Mouse (Mus musculus) kidney, embryonic 14.5 days (tissue): ENCODE measurements around the gene Rcn2. TPM values are rescaled to one million over a fixed set of nuclear protein-coding genes. Genes with fewer than 3 reads are reported as not detected.

Experiments used
- ATAC-seq: fragments of 200-750 bp; cut with Nextera tagmentation; 2 replicates; pipeline ENCODE4 v1.8.0; 2017; ENCODE audit warnings: moderate number of reproducible peaks, mild to moderate bottlenecking, moderate TSS enrichment, moderate library complexity; ENCODE audit not compliant: low FRiP score, low TSS enrichment
- H3K27ac ChIP-seq: fragments of 300-500 bp; sonication (generic); 2 replicates; pipeline ENCODE4 v1.5.1; 2014; ENCODE audit warnings: low read depth, mild to moderate bottlenecking, low read length, moderate library complexity, mixed read lengths
- H3K27me3 ChIP-seq: fragments of 300-500 bp; sonication (generic); 2 replicates; pipeline ENCODE4 v1.6.1; 2014; ENCODE audit warnings: mild to moderate bottlenecking, low read length; ENCODE audit not compliant: control insufficient read depth, insufficient read depth
- H3K36me3 ChIP-seq: fragments of 300-500 bp; sonication (generic); 2 replicates; pipeline ENCODE4 v1.6.1; 2014; ENCODE audit warnings: low read length, mixed read lengths; ENCODE audit not compliant: control insufficient read depth, insufficient read depth
- H3K4me1 ChIP-seq: fragments of 300-500 bp; sonication (generic); 2 replicates; pipeline ENCODE4 v1.6.1; 2014; ENCODE audit warnings: low read length, mixed read lengths; ENCODE audit not compliant: control insufficient read depth, insufficient read depth
- H3K4me2 ChIP-seq: fragments of 300-500 bp; sonication (generic); replicated peaks from 2 replicates; pipeline ENCODE4 v1.6.1; 2014; ENCODE audit warnings: low read depth, mild to moderate bottlenecking, low read length
- H3K4me3 ChIP-seq: fragments of 300-500 bp; sonication (generic); 2 replicates; pipeline ENCODE4 v1.5.1; 2014; ENCODE audit warnings: mild to moderate bottlenecking, low read length
- H3K9ac ChIP-seq: fragments of 300-500 bp; sonication (generic); 2 replicates; pipeline ENCODE4 v1.6.1; 2014; ENCODE audit warnings: low read depth, mild to moderate bottlenecking, low read length, moderate library complexity
- H3K9me3 ChIP-seq: fragments of 300-500 bp; sonication (generic); 2 replicates; pipeline ENCODE4 v1.6.1; 2016; ENCODE audit warnings: low read length; ENCODE audit not compliant: control insufficient read depth
- WGBS: fragments of 180-500 bp; shearing (Covaris S2); extraction: QIAGEN DNeasy Blood & Tissue Kit; methylation state at CpG from one replicate; pipeline ENCODE4 v1.1.7; 2014; 5-methylcytosine and 5-hydroxymethylcytosine counted together
- polyA plus RNA-seq: library from polyadenylated mRNA; unstranded; fragments of >200 nt; fragmentation: Nextera tagmentation; extraction: Ambion mirVana; gene quantifications from 2 replicates; pipeline ENCODE4 v1.2.1, GENCODE M21; 2014

Gene Rcn2
- polyA plus RNA-seq, 1 experiment from 2014 or later: 283 TPM

- Histone ChIP-seq H3K9ac (no peak overlapping the region), H3K27me3 (no peaks in the 10 kb centered on the region), H3K4me3 (no peak overlapping the region), H3K27ac (no peak overlapping the region), H3K4me2 (no peak overlapping the region), H3K9me3 (no peaks in the 10 kb centered on the region), H3K4me1 (no peaks in the 10 kb centered on the region), H3K36me3 (peaks cover 60% of the 10 kb centered on the region)
- ATAC-seq: no peak; the same call in 1 of the 2 replicates
- 94% methylated on average over 5 of the region's 5 CpGs for WGBS
These were observed 20.7 kb downstream of the Rcn2 start for GRCm38 (mm10) chr9:56062336-56062735.

DNA sequence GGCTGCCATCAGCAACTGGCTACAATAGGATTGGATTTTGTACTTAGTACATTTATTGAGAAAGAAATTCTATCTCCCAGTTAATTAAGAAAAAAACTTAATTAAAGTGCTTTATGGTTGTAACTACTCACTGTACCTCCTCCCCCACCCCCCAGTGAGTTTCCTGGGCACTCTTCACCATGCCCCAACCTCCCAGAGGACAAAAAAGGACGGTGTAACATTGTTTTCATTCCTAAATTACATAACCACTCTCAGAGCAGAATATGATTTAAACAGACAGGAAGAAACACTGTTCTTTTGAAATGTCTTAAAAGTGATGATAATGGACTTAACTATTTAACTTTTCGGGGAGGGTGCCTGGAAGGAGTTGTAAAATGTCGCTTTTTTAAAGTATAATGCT, 23.4 kb downstream of the Rcn2 start:
- WGBS: 66% methylated on average over 3 of the region's 3 CpGs
- Histone ChIP-seq H3K4me2 (no peak overlapping the region), H3K36me3 (peaks cover 43% of the 10 kb centered on the region), H3K4me1 (no peaks in the 10 kb centered on the region), H3K9me3 (no peaks in the 10 kb centered on the region), H3K27ac (no peak overlapping the region), H3K27me3 (no peaks in the 10 kb centered on the region), H3K9ac (no peak overlapping the region), H3K4me3 (no peak overlapping the region)
- ATAC-seq: no peak

DNA sequence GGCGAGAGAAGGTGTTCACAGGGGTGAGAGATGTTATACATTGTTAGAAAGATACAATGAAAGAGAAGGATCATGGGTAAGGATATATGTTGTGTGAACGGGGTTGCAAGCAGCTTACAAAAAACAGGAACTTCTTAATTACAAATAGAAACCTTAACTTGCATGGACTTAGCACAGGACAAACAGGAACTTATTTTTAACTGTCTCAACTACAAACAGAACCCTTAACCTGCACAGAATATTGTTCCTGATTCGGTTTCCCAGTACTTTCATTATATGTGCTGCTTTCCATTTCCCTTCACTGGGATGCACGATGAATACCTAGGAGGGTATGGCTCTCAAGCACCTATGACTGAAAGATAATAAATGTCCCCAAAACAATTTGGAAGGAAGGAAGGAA, 26.3 kb downstream of the Rcn2 start:
- no peak overlapping the region for H3K4me3 ChIP-seq
- H3K4me2 ChIP-seq: no peak overlapping the region
- no peaks in the 10 kb centered on the region for H3K4me1 ChIP-seq
- H3K36me3 ChIP-seq: peaks cover 16% of the 10 kb centered on the region; the same call in 1 of the 2 replicates
- H3K9ac ChIP-seq: no peak overlapping the region
- no peak overlapping the region for H3K27ac ChIP-seq
- 91% methylated on average over 4 of the region's 4 CpGs for WGBS
- no peak for ATAC-seq
- H3K9me3 ChIP-seq: no peaks in the 10 kb centered on the region
- no peaks in the 10 kb centered on the region for H3K27me3 ChIP-seq

DNA sequence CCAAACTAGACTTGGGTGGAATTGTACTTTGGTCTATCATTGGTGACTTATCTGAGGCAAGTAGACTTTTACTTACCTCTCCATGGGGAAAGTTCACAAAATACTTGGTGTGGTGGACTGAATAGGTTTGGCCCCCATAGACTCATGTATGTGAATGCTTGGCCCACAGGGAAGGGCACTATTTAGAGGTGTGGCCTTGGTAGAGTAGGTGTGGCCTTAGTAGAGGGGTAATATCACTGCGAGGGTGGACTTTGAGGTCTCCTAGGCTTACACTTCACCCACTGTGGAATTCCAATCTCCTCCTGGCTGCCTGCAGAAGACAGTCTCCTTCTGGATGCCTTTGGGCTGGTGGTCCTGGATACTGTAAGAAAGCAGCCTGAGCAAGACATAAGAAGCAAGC, 27.0 kb downstream of the Rcn2 start:
- Histone ChIP-seq H3K4me2 (no peak overlapping the region), H3K9ac (no peak overlapping the region), H3K27me3 (no peaks in the 10 kb centered on the region), H3K27ac (no peak overlapping the region), H3K9me3 (no peaks in the 10 kb centered on the region), H3K4me1 (no peaks in the 10 kb centered on the region), H3K4me3 (no peak overlapping the region), H3K36me3 (peaks cover 12% of the 10 kb centered on the region; the same call in 1 of the 2 replicates)
- WGBS: 96% methylated on average over 1 of the region's 1 CpGs
- ATAC-seq: no peak

DNA sequence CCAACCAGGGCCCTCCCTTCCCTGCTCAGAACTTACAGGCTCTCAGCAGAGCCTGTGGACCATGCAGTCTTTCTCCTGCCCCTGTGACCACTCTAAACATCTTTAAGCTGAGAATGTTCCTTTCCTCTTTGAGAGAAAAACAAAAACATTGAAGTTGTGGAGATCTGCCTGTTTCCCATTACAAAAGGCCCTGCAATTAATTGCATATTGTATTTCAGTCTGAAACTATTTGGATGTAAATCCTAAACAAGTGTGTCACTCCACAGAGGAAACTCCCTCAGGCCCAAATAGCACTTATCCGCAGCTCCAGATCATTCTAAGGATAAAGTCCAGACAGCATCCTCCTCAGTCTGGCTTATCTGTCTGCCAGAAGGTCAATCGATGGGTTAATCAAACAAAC, 31.2 kb downstream of the Rcn2 start:
- Histone ChIP-seq H3K4me2 (no peak overlapping the region), H3K36me3 (peaks cover 7% of the 10 kb centered on the region; the same call in 1 of the 2 replicates), H3K4me1 (peaks cover 5% of the 10 kb centered on the region; the same call in 1 of the 2 replicates), H3K9me3 (no peaks in the 10 kb centered on the region), H3K4me3 (no peak overlapping the region), H3K27me3 (no peaks in the 10 kb centered on the region), H3K27ac (no peak overlapping the region), H3K9ac (no peak overlapping the region)
- 46% methylated on average over 2 of the region's 2 CpGs for WGBS
- ATAC-seq: no peak

GRCm38 (mm10) chr9:56074863-56075262, 33.2 kb downstream of the Rcn2 start:
- no peaks in the 10 kb centered on the region for H3K9me3 ChIP-seq
- no peak overlapping the region for H3K27ac ChIP-seq
- no peaks in the 10 kb centered on the region for H3K27me3 ChIP-seq
- no peak overlapping the region for H3K4me2 ChIP-seq
- H3K4me1 ChIP-seq: peaks cover 5% of the 10 kb centered on the region; the same call in 1 of the 2 replicates
- 59% methylated on average over 12 of the region's 12 CpGs for WGBS
- H3K36me3 ChIP-seq: peaks cover 7% of the 10 kb centered on the region; the same call in 1 of the 2 replicates
- H3K4me3 ChIP-seq: no peak overlapping the region
- H3K9ac ChIP-seq: no peak overlapping the region
- ATAC-seq: no peak; the same call in 1 of the 2 replicates

DNA sequence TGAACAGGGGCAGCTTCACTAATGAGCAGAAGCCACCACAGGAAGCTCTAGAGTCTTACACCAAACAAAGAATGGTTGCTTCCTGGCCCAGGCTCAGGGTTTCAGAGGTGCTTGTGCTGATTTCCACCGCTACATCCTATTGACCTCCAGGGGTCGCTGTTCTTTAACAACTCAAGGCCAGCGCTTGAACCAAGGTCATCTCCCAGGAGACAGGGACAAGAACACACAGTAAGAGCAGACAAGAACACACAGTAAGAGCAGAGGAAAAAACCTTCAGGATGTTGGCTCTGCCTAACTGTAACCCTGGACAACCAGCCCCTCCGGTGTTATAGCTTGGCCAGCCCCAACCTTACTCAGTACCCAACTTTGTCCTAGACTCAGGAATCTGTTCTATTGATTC, 33.6 kb downstream of the Rcn2 start:
- H3K9ac ChIP-seq: no peak overlapping the region

DNA sequence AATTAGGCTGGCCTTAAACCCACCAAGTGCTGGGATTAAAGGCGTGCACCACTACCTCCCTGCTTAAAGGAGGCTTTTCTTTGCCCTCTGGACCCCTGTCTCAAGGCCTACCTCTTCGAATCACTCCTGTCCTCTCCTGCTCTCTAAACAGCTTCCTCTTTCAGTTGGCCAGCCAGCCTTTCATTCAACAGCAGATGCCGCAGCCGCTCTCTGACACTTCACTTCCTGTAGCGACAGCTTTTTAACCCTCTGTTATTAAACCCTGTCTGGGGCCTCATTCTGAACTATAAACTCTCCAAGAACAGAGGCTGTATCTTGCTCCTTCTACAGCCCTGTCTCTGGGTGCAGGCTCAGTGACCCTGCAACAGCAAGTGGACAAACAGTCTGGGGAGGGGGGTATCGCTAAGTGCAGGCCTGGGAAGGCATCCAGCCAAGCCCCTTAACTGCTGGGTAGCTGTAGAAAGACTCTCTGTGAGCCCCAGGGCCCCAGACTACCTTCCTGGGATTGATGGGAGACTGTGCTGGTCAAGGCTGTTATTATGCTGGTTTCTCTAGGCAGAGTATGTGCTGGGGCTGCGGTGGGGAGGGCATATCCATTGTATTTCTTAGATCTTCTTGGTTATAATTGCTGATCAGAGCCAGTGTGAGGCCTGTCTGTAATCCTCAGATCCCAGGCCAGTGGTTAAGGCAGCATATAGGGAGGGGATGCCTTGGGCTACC, 34.4 kb downstream of the Rcn2 start:
- Histone ChIP-seq H3K27me3 (no peaks in the 10 kb centered on the region), H3K4me2 (no peak overlapping the region), H3K9ac (no peak overlapping the region), H3K27ac (0 out of 2 replicates have a peak overlapping the region, but pooled peaks have one; percentile 24), H3K36me3 (peaks cover 4% of the 10 kb centered on the region; the same call in 1 of the 2 replicates), H3K4me1 (peaks cover 5% of the 10 kb centered on the region; the same call in 1 of the 2 replicates), H3K9me3 (no peaks in the 10 kb centered on the region), H3K4me3 (no peak overlapping the region)
- WGBS: 29% methylated on average over 7 of the region's 7 CpGs
- ATAC-seq: peak; percentile 51; the same call in 1 of the 2 replicates

More for the DNA sequence above, 33.6 kb downstream of the Rcn2 start:
- Histone ChIP-seq H3K27ac (0 out of 2 replicates have a peak overlapping the region, but pooled peaks have one; percentile 4), H3K36me3 (peaks cover 6% of the 10 kb centered on the region; the same call in 1 of the 2 replicates), H3K4me3 (no peak overlapping the region), H3K27me3 (no peaks in the 10 kb centered on the region), H3K4me2 (no peak overlapping the region), H3K9me3 (no peaks in the 10 kb centered on the region), H3K4me1 (peaks cover 5% of the 10 kb centered on the region; the same call in 1 of the 2 replicates)
- peak; percentile 32 for ATAC-seq
- WGBS: 6% methylated on average over 4 of the region's 4 CpGs

- Histone ChIP-seq H3K36me3 (peaks cover 4% of the 10 kb centered on the region; the same call in 1 of the 2 replicates), H3K9me3 (no peaks in the 10 kb centered on the region), H3K4me1 (peaks cover 5% of the 10 kb centered on the region; the same call in 1 of the 2 replicates), H3K9ac (no peak overlapping the region), H3K27me3 (no peaks in the 10 kb centered on the region), H3K4me2 (no peak overlapping the region), H3K27ac (no peak overlapping the region), H3K4me3 (no peak overlapping the region)
- 90% methylated on average over 5 of the region's 5 CpGs for WGBS
- no peak for ATAC-seq
These were observed 37.9 kb downstream of the Rcn2 start for GRCm38 (mm10) chr9:56079587-56079986.
